Mouse (Mus musculus): Measurements from ENCODE around the gene Gm8369. TPM values are rescaled to one million over a fixed set of nuclear protein-coding genes. Genes with fewer than 3 reads are reported as not detected.

Gene Gm8369
- polyA plus RNA-seq (2012; rRNA removed) = 1.0 and 1.4 TPM in 2 replicates

DNA sequence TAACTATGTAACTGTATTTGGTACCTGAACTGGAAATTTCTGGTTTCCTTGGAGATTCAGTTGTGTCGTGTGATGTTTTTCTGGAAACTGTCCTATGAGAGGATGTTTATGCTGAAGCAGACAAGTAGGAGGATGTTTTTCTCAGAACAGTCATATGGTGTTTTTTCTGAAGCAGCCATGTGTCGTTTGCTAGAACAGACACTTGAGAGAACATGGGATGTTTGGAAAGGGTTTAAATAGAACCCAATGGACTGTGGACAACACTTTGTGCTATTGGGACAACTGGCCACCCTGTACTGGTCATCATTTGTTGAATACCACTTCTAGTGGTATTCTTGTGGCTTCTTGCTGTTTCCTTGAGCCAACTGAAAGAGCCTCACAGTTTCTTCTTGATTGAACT, at the start of gene Gm8369:
TSS of gene Gm8369 (plus strand) at position 193 of the 400 bp plus-strand sequence.

DNA sequence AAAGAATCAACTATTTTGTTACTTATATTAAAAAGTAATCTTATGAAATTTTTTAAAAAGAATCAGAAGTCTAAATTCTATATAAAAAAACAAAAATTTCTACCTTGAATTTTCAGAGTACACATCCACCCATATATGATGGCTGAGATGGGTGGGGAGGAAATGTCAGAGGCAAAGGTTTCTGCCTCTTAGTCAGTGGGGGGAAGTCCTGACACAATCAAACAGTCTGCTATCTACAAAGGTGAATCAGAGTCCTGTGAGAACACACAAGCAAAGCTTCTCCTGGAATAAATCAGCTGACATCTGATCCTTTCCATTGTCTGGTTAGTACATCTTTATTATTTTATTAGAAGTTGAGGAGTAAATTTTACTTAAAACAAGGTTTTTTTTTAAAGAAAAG, 42.4 kb upstream of the Gm8369 start, which contains the start of gene Ms4a4b:
TSS of gene Ms4a4b (plus strand) at position 216 of the 400 bp plus-strand sequence.

DNA sequence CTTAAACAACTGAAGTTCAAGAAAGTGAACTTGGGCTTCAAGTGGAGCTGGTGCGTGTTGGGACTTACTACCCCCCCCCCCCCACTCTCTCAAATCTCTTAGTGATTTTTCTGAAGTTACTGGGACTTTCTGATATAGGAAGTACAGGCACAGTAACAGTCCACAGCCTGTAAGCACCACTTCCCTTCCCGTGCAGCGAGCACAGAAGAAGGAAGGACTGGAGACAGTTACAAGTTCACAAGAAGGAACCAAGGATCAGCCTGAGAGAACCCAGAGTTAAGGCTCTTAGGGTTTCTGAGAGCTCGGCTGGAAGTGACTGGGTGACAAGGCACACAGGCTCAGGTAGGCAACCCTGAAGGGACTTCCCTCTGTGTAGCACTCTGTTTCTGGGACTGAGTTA, 16.5 kb upstream of the Gm8369 start, which contains the start of gene Ms4a6c:
TSS of gene Ms4a6c (plus strand) at position 152 of the 400 bp plus-strand sequence.

DNA sequence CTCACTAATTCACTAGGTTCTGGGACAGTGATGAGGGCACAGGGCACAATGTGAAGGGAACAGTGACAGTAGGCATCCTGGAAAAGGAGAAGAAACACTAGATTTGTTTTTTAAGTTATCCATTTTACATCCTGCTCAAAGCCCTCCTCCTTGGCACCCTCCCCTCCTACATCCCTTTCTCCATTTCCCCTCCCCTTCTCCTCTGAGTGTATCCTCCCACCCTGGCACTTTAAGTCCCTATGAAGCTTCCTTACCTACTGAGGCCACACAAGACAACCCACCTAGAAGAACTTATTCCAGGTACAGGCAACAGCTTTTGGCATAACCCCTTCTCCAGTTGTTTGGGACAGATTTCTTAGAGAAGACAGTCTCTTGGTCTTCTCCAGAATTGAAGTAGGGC, 30.5 kb downstream of the Gm8369 start, which contains the start of gene Ms4a6b:
TSS of gene Ms4a6b (plus strand) at position 267 of the 400 bp plus-strand sequence.

DNA sequence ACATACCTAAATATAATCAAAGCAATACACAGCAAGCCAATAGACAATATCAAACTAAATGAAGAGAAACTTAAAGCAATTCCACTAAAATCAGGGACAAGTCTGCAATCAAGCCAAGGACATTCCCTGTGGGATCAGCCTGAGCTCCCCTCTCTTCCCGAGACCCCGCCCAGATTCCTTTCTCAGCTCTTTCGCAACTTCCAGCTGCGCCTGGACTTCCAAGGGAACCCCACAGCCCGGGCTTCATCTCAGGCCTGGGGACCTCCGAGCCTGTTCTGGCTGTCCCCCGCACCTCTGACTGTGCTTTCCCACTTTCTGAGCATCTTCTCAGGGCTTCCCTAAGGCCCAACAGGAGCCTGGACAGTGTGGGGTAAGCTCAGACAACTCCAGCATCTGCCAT, 50.9 kb downstream of the Gm8369 start, which contains the start of gene Ms4a4d:
TSS of gene Ms4a4d (plus strand) at position 209 of the 400 bp plus-strand sequence.

Other genes starting within 250 kb of the Gm8369 start
- gene Ms4a1, start 219.7 kb upstream of the Gm8369 start, polyA plus RNA-seq (2012; rRNA removed) = 0.21 and 0.40 TPM in 2 replicates
- gene Ms4a5, start 202.1 kb upstream of the Gm8369 start, polyA plus RNA-seq (2012; rRNA removed) = not detected in 2 replicates
- 0.07 and 0.09 TPM in 2 replicates for gene Ms4a14, start 171.5 kb upstream of the Gm8369 start, polyA plus RNA-seq (2012; rRNA removed)
- 1.7 and 2.2 TPM in 2 replicates for gene Ms4a7, start 149.8 kb upstream of the Gm8369 start, polyA plus RNA-seq (2012; rRNA removed)
- gene Ms4a4a, start 110.4 kb upstream of the Gm8369 start, polyA plus RNA-seq (2012; rRNA removed) = 0.68 TPM in 2 replicates
- 1.7 and 3.1 TPM in 2 replicates for gene Ms4a4c, start 81.2 kb upstream of the Gm8369 start, polyA plus RNA-seq (2012; rRNA removed)
- gene Ms4a4b, start 42.4 kb upstream of the Gm8369 start, polyA plus RNA-seq (2012; rRNA removed) = 0.41 and 0.71 TPM in 2 replicates
- 10.9 and 11.9 TPM in 2 replicates for gene Ms4a6c, start 16.6 kb upstream of the Gm8369 start, polyA plus RNA-seq (2012; rRNA removed)
- gene Ms4a6b, start 30.6 kb downstream of the Gm8369 start, polyA plus RNA-seq (2012; rRNA removed) = 6.1 and 8.9 TPM in 2 replicates
- gene Ms4a4d, start 50.9 kb downstream of the Gm8369 start, polyA plus RNA-seq (2012; rRNA removed) = 0.84 and 0.89 TPM in 2 replicates
- gene Ms4a6d, start 118.9 kb downstream of the Gm8369 start, polyA plus RNA-seq (2012; rRNA removed) = 6.1 and 6.2 TPM in 2 replicates
- 0.52 and 0.58 TPM in 2 replicates for gene Ms4a2, start 137.8 kb downstream of the Gm8369 start, polyA plus RNA-seq (2012; rRNA removed)
- gene Ms4a3, start 154.9 kb downstream of the Gm8369 start, polyA plus RNA-seq (2012; rRNA removed) = 20.7 and 27.6 TPM in 2 replicates
- gene Oosp2, start 174.6 kb downstream of the Gm8369 start, polyA plus RNA-seq (2012; rRNA removed) = 0.11 TPM in 1 of 2 replicates, not detected in the other
- 0.06 and 0.12 TPM in 2 replicates for gene Oosp1, start 205.2 kb downstream of the Gm8369 start, polyA plus RNA-seq (2012; rRNA removed)
- gene Oosp3, start 211.1 kb downstream of the Gm8369 start, polyA plus RNA-seq (2012; rRNA removed) = not detected in 2 replicates

Data from liver, embryonic 18 days (tissue).